Mouse (Mus musculus): ENCODE data around the gene Galnt16.
A peak's percentile ranks its signal among the peaks of the same experiment; 100 is the strongest.

Gene Galnt16

DNA sequence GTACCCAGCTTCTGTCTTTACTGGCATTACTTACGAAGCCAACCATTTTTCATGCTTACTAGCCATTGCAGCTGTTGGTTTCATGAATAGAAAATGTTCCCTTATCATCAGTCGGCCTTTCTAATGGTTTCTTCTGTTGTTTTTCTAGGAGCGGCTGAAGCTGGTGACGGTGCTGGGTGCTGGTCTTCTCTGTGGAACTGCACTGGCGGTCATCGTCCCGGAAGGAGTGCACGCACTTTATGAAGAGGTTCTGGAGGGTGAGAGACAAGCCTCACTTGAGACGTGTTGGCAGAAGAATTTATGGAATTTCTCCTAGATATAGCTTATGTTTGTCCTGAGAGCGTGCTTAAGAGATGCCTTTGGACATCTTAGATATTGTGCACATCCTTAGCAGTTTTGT lies 144.2 kb downstream of the Galnt16 start:
- DNase-seq (ENCODE audit: low read depth, low spot score): no peak

DNA sequence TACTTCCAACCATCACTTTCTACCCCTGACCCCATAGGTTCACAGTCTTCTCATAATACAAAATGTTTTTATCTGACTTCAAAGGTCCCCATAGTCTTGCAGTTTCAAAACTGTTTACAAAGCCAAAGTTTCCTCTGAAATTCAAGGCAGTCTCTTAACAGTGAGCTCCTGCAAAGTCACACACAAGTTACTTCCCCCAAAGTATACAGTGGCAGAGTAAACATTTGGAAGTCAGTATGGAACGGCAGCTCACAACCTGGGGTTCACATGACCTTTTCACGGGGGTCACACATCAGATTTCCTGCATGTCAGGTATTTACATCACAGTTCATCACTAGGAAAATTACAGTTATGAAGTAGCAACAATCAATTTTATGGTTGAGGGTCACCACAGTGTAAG lies 145.9 kb downstream of the Galnt16 start:
- DNase-seq (ENCODE audit: low read depth, low spot score): no peak

DNA sequence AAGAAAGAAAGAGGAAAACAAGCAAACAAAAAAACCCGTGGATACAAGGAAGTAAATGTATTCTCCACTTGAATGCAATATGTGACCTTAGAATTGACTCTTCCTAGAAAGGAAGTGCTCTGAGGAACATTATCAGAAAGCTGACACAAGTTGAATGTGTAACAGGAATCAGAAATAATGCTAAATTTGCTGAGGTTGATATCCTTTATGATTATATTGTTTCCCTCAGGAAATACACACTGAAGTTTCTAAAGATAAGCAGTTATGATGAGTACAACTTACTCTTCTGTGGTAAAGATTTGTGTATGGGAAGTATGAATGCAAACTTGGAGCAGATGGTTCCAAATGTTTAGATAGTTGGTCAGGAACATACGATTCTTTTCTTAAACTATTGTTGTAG lies 150.3 kb downstream of the Galnt16 start:
- no peak for DNase-seq (ENCODE audit: low read depth, low spot score)

DNA sequence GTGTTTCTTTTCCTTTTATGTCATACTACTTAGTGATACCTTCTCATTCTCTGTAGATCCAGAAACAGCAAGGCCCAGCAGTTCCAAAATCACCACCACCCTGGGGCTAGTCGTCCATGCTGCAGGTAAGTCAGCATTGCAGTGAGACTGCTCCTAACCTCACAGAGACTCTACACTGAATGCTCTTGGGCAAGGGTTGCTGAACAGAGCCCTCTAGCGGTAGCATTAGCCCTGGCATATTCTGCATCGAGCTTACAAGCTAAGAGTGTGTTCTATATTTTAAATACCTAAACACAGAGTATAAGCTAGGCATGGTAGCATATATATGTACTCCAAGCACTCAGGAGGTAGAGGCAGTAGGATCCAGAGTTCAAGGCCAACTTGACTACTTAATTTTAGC lies 155.1 kb downstream of the Galnt16 start:
- DNase-seq (ENCODE audit: low read depth, low spot score): peak; percentile 16
